Mouse (Mus musculus) liver, embryonic 11.5 days (tissue): ENCODE results near the gene Cbx6. TPM values are rescaled to one million over a fixed set of nuclear protein-coding genes. Genes with fewer than 3 reads are reported as not detected.

ENCODE experiments used
- ATAC-seq: fragments of 200-750 bp; cut with Nextera tagmentation; replicated peaks from 2 replicates; pipeline ENCODE4 v1.8.0; 2017; ENCODE audit warnings: moderate number of reproducible peaks, mild to moderate bottlenecking, moderate TSS enrichment, moderate library complexity; ENCODE audit not compliant: low FRiP score
- DNase-seq: peaks from one replicate; pipeline ENCODE4 v3.0.0-alpha.2; 2017; ENCODE audit warnings: low spot score
- H3K27ac ChIP-seq: fragments of 300-500 bp; sonication (generic); 2 replicates; pipeline ENCODE4 v1.5.1; 2014; ENCODE audit warnings: mild to moderate bottlenecking, low read depth, low read length, control low read depth
- H3K27me3 ChIP-seq: fragments of 300-500 bp; sonication (generic); replicated peaks from 2 replicates; pipeline ENCODE4 v1.6.1; 2014; ENCODE audit warnings: low read length, mixed read lengths; ENCODE audit not compliant: control insufficient read depth, insufficient read depth
- H3K36me3 ChIP-seq: fragments of 300-500 bp; sonication (generic); 2 replicates; pipeline ENCODE4 v1.6.1; 2014; ENCODE audit warnings: mild to moderate bottlenecking, low read length, moderate library complexity, mixed read lengths; ENCODE audit not compliant: control insufficient read depth, insufficient read depth
- H3K4me1 ChIP-seq: fragments of 300-500 bp; sonication (generic); replicated peaks from 2 replicates; pipeline ENCODE4 v1.6.1; 2014; ENCODE audit warnings: low read length, mixed read lengths; ENCODE audit not compliant: control insufficient read depth, insufficient read depth
- H3K4me2 ChIP-seq: fragments of 300-500 bp; sonication (generic); 2 replicates; pipeline ENCODE4 v1.6.1; 2014; ENCODE audit warnings: mild to moderate bottlenecking, control low read depth, moderate library complexity
- H3K4me3 ChIP-seq: fragments of 300-500 bp; sonication (generic); 2 replicates; pipeline ENCODE4 v1.5.1; 2014; ENCODE audit warnings: low read depth, low read length, control low read depth
- H3K9ac ChIP-seq: fragments of 300-500 bp; sonication (generic); 2 replicates; pipeline ENCODE4 v1.6.1; 2014; ENCODE audit warnings: low read depth, low read length, control low read depth
- H3K9me3 ChIP-seq: fragments of 300-500 bp; sonication (generic); 2 replicates; pipeline ENCODE4 v1.6.1; 2016; ENCODE audit warnings: low read length, inconsistent platforms, mixed read lengths; ENCODE audit not compliant: control insufficient read depth
- WGBS: fragments of 180-500 bp; shearing (Covaris S2); extraction: QIAGEN DNeasy Blood & Tissue Kit; methylation state at CpG from one replicate; pipeline ENCODE4 v1.1.7; 2014; 5-methylcytosine and 5-hydroxymethylcytosine counted together
- polyA plus RNA-seq: library from polyadenylated mRNA; unstranded; fragments of >200 nt; fragmentation: Nextera tagmentation; extraction: Ambion mirVana; gene quantifications from 2 replicates; pipeline ENCODE4 v1.2.1, GENCODE M21; 2014

Cbx6 gene
- polyA plus RNA-seq, 1 experiment from 2014 or later = 16.3 TPM

DNA sequence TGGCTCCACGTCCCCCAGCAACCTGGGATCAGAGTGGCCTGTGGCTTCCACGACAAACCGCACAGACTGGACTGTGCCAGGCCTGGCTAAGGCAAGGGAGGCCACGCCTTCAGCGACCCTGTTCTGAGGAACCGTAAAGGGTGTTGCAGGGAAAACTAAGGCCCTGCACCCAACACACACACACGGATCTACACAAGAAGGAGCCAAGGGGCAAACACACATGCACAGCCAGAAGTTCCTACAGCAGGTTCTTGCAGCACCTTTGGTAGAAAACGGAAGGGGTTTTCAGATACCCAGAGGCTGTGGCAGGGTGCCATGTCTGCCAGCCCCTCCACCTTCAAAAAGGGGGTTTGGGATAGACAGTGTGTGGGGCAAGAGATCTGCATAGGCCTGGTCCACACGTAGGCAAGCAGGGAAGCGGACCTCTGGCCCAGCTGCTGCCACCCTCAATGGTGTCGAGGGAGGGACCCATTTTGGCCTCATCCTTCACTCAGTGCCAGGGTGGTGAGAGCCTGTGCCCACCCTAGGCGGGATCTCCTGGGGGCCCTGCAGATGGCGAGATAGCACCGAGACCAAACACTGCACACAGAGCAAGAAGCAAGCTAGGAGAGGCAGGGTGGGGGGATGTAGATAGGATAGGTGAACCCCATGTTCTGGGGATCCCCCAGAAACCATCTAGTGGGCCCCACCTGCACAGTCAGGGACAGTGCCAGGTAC is 7.3 kb downstream of the Cbx6 start:
- peaks cover 2% of the 10 kb centered on the region; the same call in 1 of the 2 replicates for H3K27me3 ChIP-seq
- 84% methylated on average over 14 of the region's 14 CpGs for WGBS
- no peak overlapping the region for H3K27ac ChIP-seq
- no peak for ATAC-seq
- H3K9ac ChIP-seq = no peak overlapping the region
- H3K36me3 ChIP-seq = peaks cover 14% of the 10 kb centered on the region
- H3K4me3 ChIP-seq = no peak overlapping the region
- no peak for DNase-seq
- H3K4me2 ChIP-seq = no peak overlapping the region; the same call in 1 of the 2 replicates
- H3K4me1 ChIP-seq = peaks cover 17% of the 10 kb centered on the region
- H3K9me3 ChIP-seq = no peaks in the 10 kb centered on the region

DNA sequence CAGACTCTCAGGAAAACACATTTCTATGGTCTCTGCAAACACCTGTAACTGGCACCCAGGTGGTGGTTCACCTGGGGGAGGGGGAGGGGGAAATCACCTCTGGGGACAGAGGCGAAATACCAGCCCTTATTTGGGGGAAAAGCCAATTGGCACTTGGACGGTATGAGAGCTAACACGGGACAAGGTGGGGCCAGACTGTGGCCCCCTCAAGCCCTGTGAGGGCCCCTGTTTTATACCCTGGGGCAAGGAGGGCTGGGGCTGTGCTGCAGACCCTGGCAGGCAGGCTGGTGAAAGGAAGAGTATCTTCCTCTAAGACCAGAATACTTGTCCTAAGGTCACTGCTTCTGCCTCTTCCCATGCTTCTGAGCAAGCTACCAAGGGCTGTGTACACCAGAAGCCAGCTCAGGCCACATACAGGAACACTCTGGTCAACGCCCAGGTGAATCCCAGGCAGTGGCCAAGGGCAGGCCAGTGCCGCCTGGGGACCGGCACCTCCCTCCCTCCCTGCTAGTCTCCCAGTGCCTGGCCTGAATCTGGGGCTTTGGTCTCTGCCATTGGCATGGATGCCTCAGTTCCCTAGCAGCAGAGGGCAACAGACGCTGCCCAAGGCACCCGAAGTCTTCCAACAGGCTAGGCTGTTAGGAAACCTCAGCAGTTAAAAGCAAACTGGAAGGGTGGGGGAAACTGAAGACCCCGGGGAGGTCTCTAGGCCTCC is 8.1 kb downstream of the Cbx6 start:
- 81% methylated on average over 9 of the region's 9 CpGs for WGBS
- Histone ChIP-seq H3K4me1 (peaks cover 16% of the 10 kb centered on the region), H3K4me3 (no peak overlapping the region), H3K4me2 (no peak overlapping the region), H3K9ac (no peak overlapping the region), H3K27ac (no peak overlapping the region), H3K9me3 (no peaks in the 10 kb centered on the region), H3K36me3 (peaks cover 12% of the 10 kb centered on the region), H3K27me3 (peaks cover 2% of the 10 kb centered on the region; the same call in 1 of the 2 replicates)
- no peak for ATAC-seq
- no peak for DNase-seq

DNA sequence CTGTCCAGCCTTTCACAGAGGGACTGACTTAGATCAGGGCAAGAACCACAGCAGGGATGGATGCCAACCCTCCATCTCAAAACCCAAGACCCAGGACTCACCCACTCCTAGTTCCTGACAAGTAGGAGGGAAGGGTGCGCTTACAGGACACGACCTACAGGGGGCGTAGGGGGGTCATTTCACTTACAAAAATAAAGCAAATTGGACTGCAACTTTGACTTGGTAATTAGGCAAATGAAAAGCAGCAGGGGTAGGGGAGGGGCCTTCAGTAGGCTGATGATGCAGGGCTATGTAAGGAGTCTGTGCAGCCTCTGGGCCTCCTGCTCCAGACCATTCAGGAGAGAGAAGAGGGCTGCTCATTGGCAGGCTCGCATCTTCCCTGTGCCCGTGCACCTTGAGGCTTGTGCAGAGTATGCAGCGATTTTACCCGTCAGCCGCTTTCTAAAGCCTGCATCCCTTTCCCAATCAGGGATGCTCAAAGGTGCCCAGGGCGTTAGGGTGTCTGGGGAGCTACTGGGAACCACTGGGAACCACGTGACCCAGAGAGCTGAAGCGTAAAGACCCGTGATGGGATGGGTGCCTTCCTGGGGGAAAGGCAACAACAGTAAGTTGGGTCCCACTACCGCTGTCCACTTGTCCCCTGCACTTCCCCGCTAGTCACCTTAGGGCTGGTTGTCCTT is 9.2 kb downstream of the Cbx6 start:
- H3K4me1 ChIP-seq = peaks cover 16% of the 10 kb centered on the region
- H3K36me3 ChIP-seq = peaks cover 12% of the 10 kb centered on the region
- DNase-seq (no peak), ATAC-seq (no peak)
- H3K9ac ChIP-seq = no peak overlapping the region
- H3K27me3 ChIP-seq = peaks cover 2% of the 10 kb centered on the region; the same call in 1 of the 2 replicates
- no peak overlapping the region for H3K4me2 ChIP-seq
- 59% methylated on average over 14 of the region's 14 CpGs for WGBS
- no peak overlapping the region for H3K4me3 ChIP-seq
- H3K9me3 ChIP-seq = no peaks in the 10 kb centered on the region
- H3K27ac ChIP-seq = no peak overlapping the region

DNA sequence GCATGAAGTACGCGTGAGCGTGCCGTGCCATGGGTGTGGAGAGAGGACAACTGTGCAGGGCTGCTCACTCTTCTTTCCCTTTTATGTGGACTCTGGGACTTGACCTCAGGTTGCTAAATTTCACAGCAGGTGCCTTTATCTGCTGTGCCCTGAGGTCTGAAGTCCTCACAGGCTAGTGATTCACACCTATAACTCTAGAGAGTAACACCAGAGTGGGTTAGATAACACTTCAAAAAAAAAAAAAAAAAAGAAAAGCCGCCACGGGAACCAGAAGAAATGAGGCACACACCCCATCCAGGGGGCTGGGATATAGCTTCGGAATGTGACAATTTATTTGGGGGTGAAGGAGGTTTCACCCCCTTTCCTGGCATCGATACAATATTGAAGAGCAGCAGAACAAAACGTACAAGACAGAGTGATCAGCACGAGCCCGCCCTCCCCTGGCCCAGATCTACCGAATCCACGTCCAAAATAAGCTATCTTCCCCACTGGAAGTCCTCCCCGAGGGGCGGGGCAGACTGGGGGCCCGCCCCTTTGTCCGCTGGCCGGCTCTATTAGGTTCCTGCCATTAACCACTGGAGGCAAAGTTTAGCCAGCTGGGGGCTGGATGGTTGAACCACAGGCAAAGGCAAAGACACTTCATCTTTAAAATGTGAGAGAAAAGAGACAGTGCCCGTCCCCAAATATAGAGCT is 10.8 kb downstream of the Cbx6 start:
- WGBS = 50% methylated on average over 19 of the region's 19 CpGs
- H3K4me1 ChIP-seq = peaks cover 8% of the 10 kb centered on the region; the same call in 1 of the 2 replicates
- H3K36me3 ChIP-seq = peaks cover 12% of the 10 kb centered on the region
- ATAC-seq (no peak), DNase-seq (no peak)
- no peak overlapping the region for H3K4me2 ChIP-seq
- H3K9me3 ChIP-seq = no peaks in the 10 kb centered on the region
- no peak overlapping the region for H3K9ac ChIP-seq
- H3K4me3 ChIP-seq = no peak overlapping the region
- no peaks in the 10 kb centered on the region for H3K27me3 ChIP-seq
- no peak overlapping the region for H3K27ac ChIP-seq

DNA sequence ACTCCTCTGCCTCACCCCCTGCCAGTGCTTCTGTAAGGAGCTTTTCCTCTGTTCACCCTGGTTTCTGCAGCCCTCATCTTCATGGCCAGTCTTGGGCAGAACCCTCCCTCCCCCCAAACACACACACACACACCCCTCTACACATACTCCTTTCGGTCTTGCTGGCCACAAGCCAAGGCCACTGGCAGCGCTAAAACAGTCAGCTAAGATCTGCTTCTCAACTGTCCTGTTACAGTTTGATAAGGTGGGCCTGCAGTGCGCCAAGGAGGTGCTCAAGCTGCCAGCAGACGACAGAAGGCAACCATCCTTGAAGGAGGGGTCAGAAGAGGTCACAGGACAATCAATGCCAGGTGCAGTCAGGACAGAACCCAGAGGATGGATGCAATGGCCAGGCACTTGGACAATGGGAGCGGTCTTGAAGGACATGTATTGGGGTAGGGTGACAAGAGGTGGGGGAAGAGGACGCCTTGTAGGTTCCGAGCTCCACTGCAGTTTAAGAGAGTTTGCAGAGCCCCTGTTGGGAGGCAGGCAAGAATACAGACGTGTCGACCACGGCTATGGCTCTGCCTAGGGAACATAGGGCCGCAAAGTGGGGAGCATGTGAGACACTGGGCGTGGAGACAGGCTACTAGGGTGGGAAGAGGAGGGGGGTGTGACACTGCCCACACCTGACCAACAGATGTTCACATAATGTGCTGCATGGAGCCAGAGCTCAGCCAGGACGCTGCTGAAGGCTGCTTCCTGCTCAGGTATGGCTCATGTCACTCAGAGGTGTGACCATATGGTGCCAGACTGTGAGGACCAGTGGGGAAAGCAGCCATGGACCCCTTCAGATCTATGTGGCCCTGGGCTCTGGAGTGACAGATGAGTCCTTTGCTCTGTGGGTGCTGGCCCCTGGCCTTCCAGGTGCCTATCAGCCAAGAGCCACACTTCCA is 12.0 kb downstream of the Cbx6 start:
- Histone ChIP-seq H3K36me3 (peaks cover 5% of the 10 kb centered on the region), H3K27me3 (no peaks in the 10 kb centered on the region), H3K9me3 (no peaks in the 10 kb centered on the region), H3K4me1 (peaks cover 8% of the 10 kb centered on the region; the same call in 1 of the 2 replicates), H3K9ac (no peak overlapping the region), H3K27ac (no peak overlapping the region), H3K4me2 (no peak overlapping the region), H3K4me3 (no peak overlapping the region)
- WGBS = 57% methylated on average over 13 of the region's 13 CpGs
- DNase-seq = no peak
- ATAC-seq = no peak; the same call in 1 of the 2 replicates

DNA sequence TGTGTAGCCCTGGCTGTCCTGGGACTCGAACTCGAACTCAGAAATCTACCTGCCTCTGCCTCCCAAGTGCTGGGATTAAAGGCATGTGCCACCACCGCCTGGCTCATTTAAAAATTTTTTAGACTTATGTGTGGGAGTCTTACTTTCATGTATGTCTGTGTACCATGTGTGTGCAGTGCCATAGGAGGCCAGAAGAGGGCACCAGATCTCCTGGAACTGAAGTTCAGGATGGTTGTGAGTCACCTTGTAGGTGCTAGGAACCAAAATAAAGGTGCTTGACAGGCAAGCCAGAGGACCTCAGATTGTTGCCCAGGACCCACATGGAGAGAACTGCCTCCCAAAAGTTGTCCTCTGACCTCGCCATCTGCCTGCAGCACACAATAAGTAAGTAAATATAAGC is 16.2 kb downstream of the Cbx6 start:
- H3K4me3 ChIP-seq = no peak overlapping the region
- WGBS = 74% methylated on average over 4 of the region's 4 CpGs
- no peak overlapping the region for H3K27ac ChIP-seq
- H3K4me1 ChIP-seq = peaks cover 5% of the 10 kb centered on the region; the same call in 1 of the 2 replicates
- H3K9me3 ChIP-seq = no peaks in the 10 kb centered on the region
- ATAC-seq (no peak), DNase-seq (no peak)
- no peak overlapping the region for H3K9ac ChIP-seq
- H3K27me3 ChIP-seq = no peaks in the 10 kb centered on the region
- no peak overlapping the region for H3K4me2 ChIP-seq
- H3K36me3 ChIP-seq = no peaks in the 10 kb centered on the region

DNA sequence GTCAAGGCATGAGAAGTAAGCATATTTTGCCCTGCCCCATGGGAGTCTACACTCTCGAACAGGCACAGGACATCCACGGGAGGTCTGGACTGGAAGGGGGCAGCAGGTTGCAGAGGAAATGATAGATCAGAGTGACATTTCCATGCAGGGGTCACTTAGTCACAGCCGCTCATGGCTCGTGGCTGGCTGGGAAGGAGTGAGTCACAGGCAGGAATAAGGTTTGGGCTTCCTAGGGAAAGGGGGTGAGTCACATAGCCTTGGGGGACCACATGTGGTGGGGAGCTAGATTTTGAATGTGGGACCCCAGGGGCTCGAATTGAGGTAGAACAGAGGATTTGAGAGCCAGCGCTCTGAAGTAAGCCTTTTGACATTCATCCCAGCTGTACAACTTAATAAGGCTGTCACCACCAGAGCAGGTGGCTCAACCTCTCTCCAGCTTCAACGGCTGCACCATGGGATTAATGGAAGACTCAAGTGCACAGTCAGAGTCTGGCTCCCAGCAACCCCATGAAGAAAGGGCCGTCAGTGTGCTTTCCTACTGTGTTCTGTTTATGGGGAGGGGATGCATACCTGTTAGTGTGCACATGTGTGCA is 20.7 kb downstream of the Cbx6 start:
- H3K9ac ChIP-seq = no peak overlapping the region
- no peak for ATAC-seq
- H3K4me3 ChIP-seq = no peak overlapping the region
- H3K36me3 ChIP-seq = no peaks in the 10 kb centered on the region
- WGBS = 40% methylated on average over 8 of the region's 8 CpGs
- H3K27me3 ChIP-seq = peaks cover 5% of the 10 kb centered on the region; the same call in 1 of the 2 replicates
- H3K27ac ChIP-seq = no peak overlapping the region
- H3K4me2 ChIP-seq = no peak overlapping the region
- no peaks in the 10 kb centered on the region for H3K4me1 ChIP-seq
- H3K9me3 ChIP-seq = no peaks in the 10 kb centered on the region
- no peak for DNase-seq
